Mouse (Mus musculus): ENCODE measurements around the gene Etl4. TPM values are rescaled to one million over a fixed set of nuclear protein-coding genes. Genes with fewer than 3 reads are reported as not detected.

Gene Etl4
- total and polyA plus RNA-seq, 2 experiments from 2014 or later = 6.4 to 14.8 TPM

- 84% methylated on average over 7 of the region's 7 CpGs for WGBS
- no peak for ATAC-seq
- H3K4me2 ChIP-seq (ENCODE audit: low read depth, low read length) = no peak overlapping the region
Observed at GRCm38 (mm10) chr2:20736324-20737015, 826.9 kb downstream of the Etl4 start.

GRCm38 (mm10) chr2:20737112-20737808 lies 827.7 kb downstream of the Etl4 start:
- WGBS = 83% methylated on average over 19 of the region's 19 CpGs

More at GRCm38 (mm10) chr2:20736324-20737015, 826.9 kb downstream of the Etl4 start:
- Histone ChIP-seq H3K9me3 (ENCODE audit: low read length) (no peaks in the 10 kb centered on the region), H3K4me3 (ENCODE audit: low read length) (no peak overlapping the region), H3K36me3 (ENCODE audit: insufficient read depth, low read length) (no peaks in the 10 kb centered on the region), H3K9ac (replicated peaks; ENCODE audit: low read length) (no peak overlapping the region), H3K4me1 (ENCODE audit: insufficient read depth, low read length) (no peaks in the 10 kb centered on the region), H3K27ac (no peak overlapping the region), H3K27me3 (ENCODE audit: insufficient read depth, low read length) (no peaks in the 10 kb centered on the region)
- DNase-seq (ENCODE audit: low spot score) = no peak
- TF ChIP-seq CTCF (IDR thresholded peaks at IDR 0.05; ENCODE audit: low read depth) = no peak

GRCm38 (mm10) chr2:20737837-20738236 lies 828.3 kb downstream of the Etl4 start:
- Histone ChIP-seq H3K27ac (no peak overlapping the region), H3K4me3 (ENCODE audit: low read length) (no peak overlapping the region), H3K36me3 (ENCODE audit: insufficient read depth, low read length) (no peaks in the 10 kb centered on the region), H3K4me2 (ENCODE audit: low read depth, low read length) (no peak overlapping the region), H3K9me3 (ENCODE audit: low read length) (no peaks in the 10 kb centered on the region), H3K4me1 (ENCODE audit: insufficient read depth, low read length) (no peaks in the 10 kb centered on the region), H3K9ac (replicated peaks; ENCODE audit: low read length) (no peak overlapping the region), H3K27me3 (ENCODE audit: insufficient read depth, low read length) (no peaks in the 10 kb centered on the region)
- ATAC-seq = no peak
- 75% methylated on average over 4 of the region's 4 CpGs for WGBS
- DNase-seq (ENCODE audit: low spot score) = no peak
- no peak for TF ChIP-seq CTCF (IDR thresholded peaks at IDR 0.05; ENCODE audit: low read depth)

More at GRCm38 (mm10) chr2:20737112-20737808, 827.7 kb downstream of the Etl4 start:
- H3K4me1 ChIP-seq (ENCODE audit: insufficient read depth, low read length) = no peaks in the 10 kb centered on the region
- ATAC-seq = no peak
- no peaks in the 10 kb centered on the region for H3K9me3 ChIP-seq (ENCODE audit: low read length)
- no peak overlapping the region for H3K27ac ChIP-seq
- no peak for TF ChIP-seq CTCF (IDR thresholded peaks at IDR 0.05; ENCODE audit: low read depth)
- H3K27me3 ChIP-seq (ENCODE audit: insufficient read depth, low read length) = no peaks in the 10 kb centered on the region
- H3K9ac ChIP-seq (replicated peaks; ENCODE audit: low read length) = no peak overlapping the region
- H3K4me3 ChIP-seq (ENCODE audit: low read length) = no peak overlapping the region
- DNase-seq (ENCODE audit: low spot score) = no peak
- H3K4me2 ChIP-seq (ENCODE audit: low read depth, low read length) = no peak overlapping the region
- H3K36me3 ChIP-seq (ENCODE audit: insufficient read depth, low read length) = no peaks in the 10 kb centered on the region

- 31% methylated on average over 1 of the region's 1 CpGs for WGBS
- H3K9me3 ChIP-seq (ENCODE audit: low read length) = no peaks in the 10 kb centered on the region
Observed at GRCm38 (mm10) chr2:20747723-20748122, 838.1 kb downstream of the Etl4 start.

GRCm38 (mm10) chr2:20748481-20748880 lies 838.9 kb downstream of the Etl4 start:
- ATAC-seq (no peak), DNase-seq (ENCODE audit: low spot score) (no peak)
- H3K36me3 ChIP-seq (ENCODE audit: insufficient read depth, low read length) = no peaks in the 10 kb centered on the region
- H3K4me3 ChIP-seq (ENCODE audit: low read length) = no peak overlapping the region
- H3K9me3 ChIP-seq (ENCODE audit: low read length) = no peaks in the 10 kb centered on the region
- no peak overlapping the region for H3K9ac ChIP-seq (replicated peaks; ENCODE audit: low read length)
- no peak overlapping the region for H3K27ac ChIP-seq
- TF ChIP-seq CTCF (IDR thresholded peaks at IDR 0.05; ENCODE audit: low read depth) = no peak
- no peaks in the 10 kb centered on the region for H3K27me3 ChIP-seq (ENCODE audit: insufficient read depth, low read length)
- 53% methylated on average over 1 of the region's 1 CpGs for WGBS
- H3K4me2 ChIP-seq (ENCODE audit: low read depth, low read length) = no peak overlapping the region
- no peaks in the 10 kb centered on the region for H3K4me1 ChIP-seq (ENCODE audit: insufficient read depth, low read length)

More at GRCm38 (mm10) chr2:20747723-20748122, 838.1 kb downstream of the Etl4 start:
- H3K27ac ChIP-seq = no peak overlapping the region
- DNase-seq (ENCODE audit: low spot score) (no peak), ATAC-seq (no peak)
- no peaks in the 10 kb centered on the region for H3K36me3 ChIP-seq (ENCODE audit: insufficient read depth, low read length)
- no peak for TF ChIP-seq CTCF (IDR thresholded peaks at IDR 0.05; ENCODE audit: low read depth)
- H3K27me3 ChIP-seq (ENCODE audit: insufficient read depth, low read length) = no peaks in the 10 kb centered on the region
- H3K4me2 ChIP-seq (ENCODE audit: low read depth, low read length) = no peak overlapping the region
- no peak overlapping the region for H3K9ac ChIP-seq (replicated peaks; ENCODE audit: low read length)
- H3K4me3 ChIP-seq (ENCODE audit: low read length) = no peak overlapping the region
- no peaks in the 10 kb centered on the region for H3K4me1 ChIP-seq (ENCODE audit: insufficient read depth, low read length)

GRCm38 (mm10) chr2:20749687-20750086 lies 840.1 kb downstream of the Etl4 start:
- Histone ChIP-seq H3K27me3 (ENCODE audit: insufficient read depth, low read length) (no peaks in the 10 kb centered on the region), H3K9me3 (ENCODE audit: low read length) (no peaks in the 10 kb centered on the region), H3K27ac (no peak overlapping the region), H3K4me2 (ENCODE audit: low read depth, low read length) (no peak overlapping the region), H3K9ac (replicated peaks; ENCODE audit: low read length) (no peak overlapping the region), H3K4me1 (ENCODE audit: insufficient read depth, low read length) (no peaks in the 10 kb centered on the region), H3K4me3 (ENCODE audit: low read length) (no peak overlapping the region), H3K36me3 (ENCODE audit: insufficient read depth, low read length) (no peaks in the 10 kb centered on the region)
- WGBS = 91% methylated on average over 3 of the region's 3 CpGs
- no peak for ATAC-seq
- no peak for TF ChIP-seq CTCF (IDR thresholded peaks at IDR 0.05; ENCODE audit: low read depth)
- DNase-seq (ENCODE audit: low spot score) = no peak
